Mouse (Mus musculus) left cerebral cortex, adult 2 months (tissue): Measurements from ENCODE around the gene Tns1. TPM values are rescaled to one million over a fixed set of nuclear protein-coding genes. Genes with fewer than 3 reads are reported as not detected.
A peak's percentile ranks its signal among the peaks of the same experiment; 100 is the strongest.

Experiments
- DNase-seq, 2 experiments: peaks; one replicate each; pipeline ENCODE4 v3.0.0; 2021 to 2022; ENCODE audit warnings: low spot score in 2 of 2, mixed read lengths in 1 of 2; ENCODE audit errors: extremely low spot score in 1 of 2
- H3K27ac ChIP-seq: fragments of 200-600 bp; 2 replicates; pipeline ENCODE4 v1.8.1; 2022
- H3K4me3 ChIP-seq: fragments of 200-600 bp; 2 replicates; pipeline ENCODE4 v1.8.1; 2022
- CTCF ChIP-seq: fragments of 200-600 bp; IDR thresholded peaks from 2 replicates; pipeline ENCODE4 v1.8.1; 2022; ENCODE audit warnings: antibody characterized with exemption, mild to moderate bottlenecking, moderate library complexity
- intact Hi-C: fragments of 180-260 bp; cut with DNase I; formaldehyde crosslinking; loops from one replicate; pipeline ENCODE4 v1.15.1; 2025
- total RNA-seq, 2 experiments: library from RNA; stranded (reverse); gene quantifications; 2 replicates each; pipeline ENCODE4 v1.2.3; 2021

The Tns1 gene
- total RNA-seq, 2 experiments from 2014 or later, result 43.5 to 46.4 TPM

DNA sequence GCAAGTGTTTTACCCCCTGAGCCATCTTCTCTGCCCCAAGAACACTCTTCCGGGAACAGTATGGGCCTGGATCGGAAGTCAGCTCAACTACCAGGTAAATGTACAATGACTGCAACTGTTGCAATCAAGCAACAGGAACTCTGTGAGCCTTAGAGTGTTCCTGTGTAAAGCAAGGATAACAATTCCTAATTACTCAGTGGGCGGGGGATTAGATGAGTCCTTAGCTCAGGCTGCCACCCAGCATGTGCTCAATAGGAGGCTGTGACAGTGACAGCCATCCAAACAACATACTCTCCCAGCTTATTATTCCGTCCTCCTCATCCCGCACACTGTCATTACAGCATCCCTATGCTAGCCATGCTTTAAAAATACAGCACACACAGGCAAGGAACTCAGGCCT, 200.0 kb downstream of the Tns1 start:
- TF ChIP-seq CTCF, result no peak
- DNase-seq, result no peak
- intact Hi-C loops, result no loop called here
- no peak overlapping the region for H3K27ac ChIP-seq
- H3K4me3 ChIP-seq, result no peak overlapping the region

DNA sequence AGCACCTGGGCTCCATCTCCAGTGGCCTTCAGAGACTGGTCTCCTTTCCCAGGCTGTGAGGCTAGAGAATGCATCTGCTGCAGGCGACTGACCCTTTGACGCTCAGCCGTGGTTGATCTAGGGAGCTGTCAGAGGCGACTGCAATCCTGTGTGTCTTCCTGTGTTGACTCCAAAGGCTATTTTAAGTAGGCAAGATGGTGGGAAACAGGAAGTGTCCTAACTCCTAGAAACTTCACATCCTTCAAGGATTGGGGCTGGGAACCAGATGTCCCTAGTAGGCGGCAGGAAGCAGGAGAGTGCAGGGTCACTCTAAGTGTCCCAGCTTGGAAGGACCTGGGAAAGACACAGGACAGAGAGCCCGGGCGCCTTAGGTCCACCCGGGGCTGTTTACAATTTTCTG, 201.1 kb downstream of the Tns1 start:
- no peak overlapping the region for H3K4me3 ChIP-seq
- no peak overlapping the region for H3K27ac ChIP-seq
- no peak for DNase-seq
- TF ChIP-seq CTCF, result no peak
- intact Hi-C loops, result no loop called here

DNA sequence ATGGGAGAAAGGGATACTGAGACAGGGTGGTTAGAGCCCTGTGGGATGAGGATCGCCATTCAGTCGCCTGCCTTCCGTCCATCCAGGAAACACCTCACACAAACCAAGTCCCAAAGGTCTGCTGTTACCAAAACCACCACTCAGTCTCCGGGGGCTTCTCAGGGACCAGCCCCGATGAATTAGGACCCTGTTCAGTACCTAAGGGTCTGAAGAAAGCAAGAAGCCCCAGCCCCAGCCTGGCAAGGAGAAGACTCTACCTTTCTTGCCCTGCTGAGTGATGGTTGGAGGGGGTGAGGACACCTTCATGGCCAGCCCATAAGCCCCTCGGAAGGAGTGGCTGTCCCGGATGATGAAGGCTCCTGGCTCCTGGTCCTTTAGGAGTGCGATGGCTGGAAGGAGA, 203.5 kb downstream of the Tns1 start:
- no peak for TF ChIP-seq CTCF
- H3K27ac ChIP-seq, result no peak overlapping the region
- intact Hi-C loops, result no loop called here
- no peak overlapping the region for H3K4me3 ChIP-seq
- no peak for DNase-seq

DNA sequence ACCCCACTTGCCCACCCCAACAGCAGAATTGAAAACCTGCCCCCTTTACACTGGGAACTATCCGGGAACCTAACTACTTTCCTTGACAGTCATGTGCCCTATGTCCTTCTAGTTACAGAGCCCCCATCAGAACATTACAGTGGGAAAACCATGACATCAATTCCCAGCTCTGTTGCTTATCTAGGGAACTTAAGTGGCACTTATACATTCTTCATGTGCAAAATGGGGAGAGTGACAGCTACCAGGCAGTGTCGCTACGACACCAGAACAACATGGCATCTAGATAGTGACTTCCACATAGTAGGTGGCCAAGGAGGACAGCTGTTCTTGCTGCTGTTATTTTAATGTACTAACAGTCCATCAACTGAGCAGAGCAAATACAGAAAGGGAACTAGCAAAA, 204.3 kb downstream of the Tns1 start:
- DNase-seq, result no peak
- intact Hi-C loops, result no loop called here
- TF ChIP-seq CTCF, result no peak
- H3K4me3 ChIP-seq, result no peak overlapping the region
- H3K27ac ChIP-seq, result no peak overlapping the region

DNA sequence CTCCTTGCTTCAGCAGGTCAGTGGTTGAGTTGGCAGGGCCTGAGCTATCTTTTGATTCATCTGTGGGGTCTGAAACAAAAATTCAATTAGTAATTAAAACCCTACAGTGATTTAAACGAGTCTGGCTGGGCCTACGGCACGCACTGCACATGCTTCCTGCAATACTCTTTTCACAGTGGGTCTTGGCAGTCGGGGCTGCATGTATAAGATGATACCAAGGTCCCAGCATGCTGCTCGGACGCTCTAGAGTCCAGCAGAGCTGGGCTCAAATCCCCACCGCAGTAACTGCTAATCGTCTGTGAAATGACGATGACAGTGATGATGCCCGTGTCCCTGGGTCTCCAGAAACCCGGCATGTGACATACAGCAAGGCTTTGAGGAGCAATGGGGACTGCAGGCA, 206.2 kb downstream of the Tns1 start:
- no peak for DNase-seq
- intact Hi-C loops, result no loop called here
- no peak for TF ChIP-seq CTCF
- H3K27ac ChIP-seq, result no peak overlapping the region
- H3K4me3 ChIP-seq, result no peak overlapping the region

DNA sequence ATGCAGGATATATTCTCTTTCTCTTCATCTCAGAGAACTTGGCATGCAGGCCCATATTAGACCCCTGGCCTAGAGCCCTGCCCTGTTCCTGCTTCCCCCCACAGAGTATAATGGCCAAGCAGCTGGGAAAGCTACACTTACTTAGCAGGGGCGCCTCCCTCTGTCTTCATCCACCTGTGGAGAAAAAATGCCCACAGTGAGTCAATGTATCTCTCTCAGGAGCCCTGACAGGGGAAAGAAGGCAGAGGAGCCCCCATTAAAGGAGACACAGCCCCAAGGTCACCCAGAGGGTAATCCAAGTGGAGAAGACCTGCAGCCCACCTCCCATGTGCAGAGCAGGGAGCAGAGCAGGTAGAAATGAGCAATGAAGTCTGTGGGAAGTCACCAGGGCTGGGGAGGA, 208.0 kb downstream of the Tns1 start:
- DNase-seq, result no peak
- no peak for TF ChIP-seq CTCF
- Histone ChIP-seq H3K27ac (no peak overlapping the region), H3K4me3 (no peak overlapping the region)
- intact Hi-C loops, result no loop called here

DNA sequence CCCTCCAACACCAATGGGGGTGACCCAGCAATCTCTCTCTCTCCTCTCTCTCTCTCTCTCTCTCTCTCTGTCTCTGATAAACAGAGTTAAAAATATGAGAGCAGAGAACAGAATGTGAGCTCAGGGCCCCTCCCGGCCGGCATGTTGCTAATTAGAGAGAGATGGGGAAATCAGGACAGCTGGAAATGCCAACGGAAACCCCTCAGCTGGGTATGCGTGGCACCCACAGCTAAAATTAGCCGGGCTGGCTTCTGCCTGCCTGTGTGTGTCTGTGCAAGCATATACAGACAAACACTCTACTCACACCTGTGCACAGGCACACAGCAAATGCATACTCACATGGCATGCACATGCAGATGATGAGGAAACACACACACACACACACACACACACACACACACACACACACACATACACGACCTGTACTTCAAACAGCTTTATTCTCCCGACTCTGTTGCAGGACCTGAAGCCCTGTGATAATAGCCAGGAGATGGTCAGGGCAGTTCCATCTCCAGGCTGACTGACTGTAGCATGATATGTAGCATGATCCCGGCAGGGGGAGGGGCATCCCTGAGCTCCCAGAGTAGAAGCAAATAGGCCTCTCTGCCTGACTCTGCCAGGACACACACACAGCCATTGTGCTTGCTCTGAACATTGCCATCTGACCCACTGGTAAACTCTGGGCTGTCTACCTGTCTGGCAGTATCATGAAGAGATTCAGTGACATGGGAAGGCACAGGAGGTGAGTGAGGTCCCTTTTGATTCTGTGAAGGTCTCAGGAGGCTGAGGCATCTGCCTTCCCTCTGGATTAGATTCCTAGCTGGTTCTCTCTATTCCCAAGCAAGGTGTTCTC, 208.8 kb downstream of the Tns1 start:
- DNase-seq, result peak; percentile 44 to 56
- Histone ChIP-seq H3K4me3 (no peak overlapping the region), H3K27ac (no peak overlapping the region)
- TF ChIP-seq CTCF, result no peak
- intact Hi-C loops, result no loop called here

DNA sequence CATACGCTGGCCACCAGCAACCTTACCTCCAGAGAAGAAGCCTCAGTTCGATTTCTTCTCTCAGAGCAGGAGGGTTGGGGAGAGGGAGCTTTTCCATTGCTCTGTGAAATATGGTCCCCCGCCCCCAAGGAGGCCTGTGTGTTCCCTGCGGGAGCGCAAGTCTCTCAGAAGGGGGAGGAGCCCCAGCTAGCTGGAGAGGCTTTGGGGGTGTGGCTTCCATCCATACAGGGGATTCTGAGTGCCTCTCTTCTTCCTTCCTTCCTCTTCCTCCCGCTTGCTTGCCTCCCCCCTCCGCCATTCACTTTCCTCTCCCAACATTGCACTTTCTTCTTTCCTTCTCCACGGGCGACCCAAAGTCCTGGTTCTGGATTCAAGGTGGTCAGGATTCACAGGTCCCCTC, 210.2 kb downstream of the Tns1 start:
- intact Hi-C loops, result no loop called here
- Histone ChIP-seq H3K27ac (no peak overlapping the region), H3K4me3 (no peak overlapping the region)
- no peak for DNase-seq
- TF ChIP-seq CTCF, result no peak

DNA sequence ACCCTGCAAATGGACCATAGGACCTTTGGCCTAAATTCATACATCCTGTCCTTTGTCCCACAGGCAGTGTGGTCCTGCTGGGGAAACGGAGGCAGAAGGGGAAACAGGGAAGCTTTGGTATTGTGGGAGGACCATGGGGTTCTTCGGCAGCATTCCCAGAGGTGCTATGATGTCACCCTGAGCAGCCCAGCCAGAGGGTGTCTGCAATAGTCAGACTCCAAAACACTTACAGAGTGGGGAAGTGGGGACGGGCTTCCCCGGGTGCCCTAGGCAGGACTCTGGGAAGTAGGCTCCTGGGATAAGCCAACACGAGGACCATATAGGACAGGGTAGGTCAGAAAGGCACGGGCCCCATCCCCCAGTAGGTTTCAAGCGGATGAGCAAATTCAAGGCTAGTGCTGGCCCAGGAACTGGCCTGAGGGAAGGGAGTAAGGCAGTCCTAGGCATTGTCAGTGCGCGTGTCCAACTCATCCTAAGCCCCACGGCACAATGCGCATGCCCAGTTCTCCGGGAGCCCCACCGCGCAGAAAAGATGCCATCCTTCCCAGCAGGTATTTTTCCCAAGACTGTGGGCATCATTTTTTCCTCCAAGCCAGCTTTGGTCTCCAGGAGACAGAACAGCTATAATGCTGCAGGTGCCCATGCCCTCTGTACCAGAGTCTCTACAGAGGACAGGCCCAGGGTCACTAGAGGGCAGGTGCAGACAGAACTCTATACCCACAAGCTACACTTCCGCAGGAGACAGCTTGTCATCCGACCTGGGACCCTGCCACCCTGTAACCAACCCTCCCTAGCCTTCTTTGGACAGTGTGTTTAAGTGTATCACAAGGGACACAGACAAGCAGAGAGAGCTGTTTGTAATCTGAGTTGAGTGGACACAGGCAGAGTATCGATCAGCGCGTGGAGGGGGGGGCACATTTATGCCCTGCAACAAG, 210.9 kb downstream of the Tns1 start:
- Histone ChIP-seq H3K27ac (no peak overlapping the region), H3K4me3 (no peak overlapping the region)
- intact Hi-C loops, result no loop called here
- DNase-seq, result no peak
- no peak for TF ChIP-seq CTCF

DNA sequence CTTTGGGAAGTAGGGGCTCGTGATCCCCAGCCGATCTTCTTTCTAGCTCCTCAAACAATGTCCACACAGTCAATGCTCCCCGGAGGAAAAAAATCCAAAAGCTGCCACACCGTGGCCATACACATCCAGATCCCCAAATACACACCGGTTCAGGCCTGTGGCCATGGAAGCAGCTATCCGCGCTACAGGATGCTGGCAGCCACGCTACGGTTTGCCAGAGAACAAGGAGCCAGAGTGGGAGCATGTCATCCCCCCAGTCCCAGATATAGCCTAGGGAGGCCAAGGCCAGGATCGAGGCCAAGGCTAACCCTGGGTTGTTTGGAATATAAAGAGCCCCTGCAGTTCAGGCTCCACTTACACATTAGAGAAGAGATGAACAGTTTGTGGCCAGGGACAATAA, 211.8 kb downstream of the Tns1 start:
- H3K4me3 ChIP-seq, result no peak overlapping the region
- DNase-seq, result no peak
- no peak overlapping the region for H3K27ac ChIP-seq
- intact Hi-C loops, result no loop called here
- TF ChIP-seq CTCF, result no peak

DNA sequence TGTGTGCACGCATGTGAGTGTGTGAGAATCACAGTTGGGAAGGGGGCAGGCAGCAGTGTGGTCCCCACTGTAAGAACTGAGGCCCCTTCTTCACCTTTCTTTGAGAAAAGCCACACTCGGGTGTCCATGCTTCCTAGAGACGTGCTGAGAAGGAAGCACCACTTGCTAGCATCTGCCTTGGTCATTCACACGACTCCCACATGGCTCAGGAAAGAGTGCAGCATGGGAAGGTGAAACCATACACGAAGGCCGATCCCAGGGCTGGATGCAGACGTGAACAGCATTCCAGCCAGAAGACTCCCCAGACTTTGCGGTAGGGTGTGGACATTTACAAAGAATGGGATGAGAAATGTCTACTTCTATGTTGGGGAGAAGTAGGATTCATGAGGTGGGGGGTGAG, 212.3 kb downstream of the Tns1 start:
- Histone ChIP-seq H3K27ac (no peak overlapping the region), H3K4me3 (no peak overlapping the region)
- no peak for TF ChIP-seq CTCF
- intact Hi-C loops, result no loop called here
- DNase-seq, result no peak

DNA sequence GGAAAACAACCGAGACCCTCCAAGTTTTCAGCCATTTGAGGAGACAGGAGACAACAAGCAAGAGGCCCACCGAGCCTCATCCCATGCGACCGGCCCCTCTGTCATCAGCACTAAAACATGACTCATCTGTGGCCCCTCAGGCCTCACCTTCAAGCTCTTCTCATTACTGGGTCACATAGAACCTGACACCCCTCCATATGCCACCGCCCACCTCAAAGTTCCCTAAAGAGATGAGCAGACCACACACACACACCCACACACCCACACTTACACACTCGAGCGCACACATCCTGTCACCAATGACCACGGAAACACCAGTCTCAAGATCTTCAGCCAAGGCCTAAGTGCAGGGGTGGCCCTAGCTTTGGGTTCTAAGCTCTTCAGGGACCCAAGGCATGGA, 213.5 kb downstream of the Tns1 start:
- no peak for DNase-seq
- Histone ChIP-seq H3K4me3 (no peak overlapping the region), H3K27ac (no peak overlapping the region)
- no peak for TF ChIP-seq CTCF
- intact Hi-C loops, result no loop called here
